Mouse (Mus musculus): Measurements from ENCODE around the gene Lmf1.

Lmf1 gene

DNA sequence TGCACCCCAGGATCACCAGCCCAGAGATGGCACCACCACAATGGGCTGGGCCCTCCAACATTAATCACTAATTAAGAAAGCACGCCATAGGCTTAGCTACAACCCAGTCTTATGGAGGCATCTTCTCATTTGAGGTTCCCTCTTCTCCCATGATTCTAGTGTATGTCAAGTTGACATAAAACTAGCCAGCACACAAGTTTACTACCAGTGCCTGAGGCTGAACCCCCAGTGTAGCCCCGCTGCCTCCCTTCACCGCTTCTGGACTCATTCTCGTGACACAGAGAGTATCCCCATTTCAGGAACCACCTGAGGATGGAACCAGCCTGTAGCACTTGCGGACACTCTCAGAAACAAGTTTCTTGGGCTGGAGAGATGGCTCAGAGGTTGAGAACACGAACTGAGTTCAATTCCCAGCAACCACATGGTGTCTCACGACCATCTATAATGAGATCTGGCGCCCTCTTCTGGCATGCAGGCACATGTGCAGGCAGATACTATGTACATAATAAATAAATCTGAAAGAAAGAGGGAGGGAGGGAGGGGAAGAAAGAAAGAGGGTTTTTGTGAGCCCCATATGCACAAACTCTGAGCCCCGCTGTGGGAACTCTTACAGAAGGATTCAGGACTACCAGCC lies 122.1 kb downstream of the Lmf1 start:
- no peak for DNase-seq (ENCODE audit: low read depth)

- no peak for DNase-seq (ENCODE audit: low read depth)
Observed at GRCm38 (mm10) chr17:25709994-25710393, 131.1 kb downstream of the Lmf1 start.

- peak; percentile 50 for DNase-seq (ENCODE audit: low read depth)
Observed at GRCm38 (mm10) chr17:25711136-25711535, 132.3 kb downstream of the Lmf1 start.

Data from fibroblast of lung, adult 2 months (primary cell).